Mouse (Mus musculus) lung, postnatal 0 days (tissue): ENCODE results near the gene Dnah14. TPM values are rescaled to one million over a fixed set of nuclear protein-coding genes. Genes with fewer than 3 reads are reported as not detected.

Experiments used
- ATAC-seq: fragments of 200-750 bp; cut with Nextera tagmentation; 2 replicates; pipeline ENCODE4 v1.8.0; 2017; ENCODE audit warnings: moderate library complexity
- DNase-seq: peaks from one replicate; pipeline ENCODE4 v3.0.0-alpha.2; 2016; ENCODE audit warnings: low spot score
- H3K27ac ChIP-seq: fragments of 300-500 bp; sonication (generic); 2 replicates; pipeline ENCODE4 v1.5.1; 2014; ENCODE audit warnings: antibody characterized with exemption, mild to moderate bottlenecking, low read length, mixed read lengths
- H3K27me3 ChIP-seq: fragments of 300-500 bp; sonication (generic); replicated peaks from 2 replicates; pipeline ENCODE4 v1.6.1; 2014; ENCODE audit warnings: low read length, mixed read lengths; ENCODE audit not compliant: insufficient read depth
- H3K36me3 ChIP-seq: fragments of 300-500 bp; sonication (generic); 2 replicates; pipeline ENCODE4 v1.6.1; 2014; ENCODE audit warnings: low read length, mixed read lengths; ENCODE audit not compliant: insufficient read depth
- H3K4me1 ChIP-seq: fragments of 300-500 bp; sonication (generic); 2 replicates; pipeline ENCODE4 v1.6.1; 2014; ENCODE audit warnings: antibody characterized with exemption, low read depth, low read length, mixed read lengths; ENCODE audit not compliant: insufficient read depth
- H3K4me2 ChIP-seq: fragments of 300-500 bp; sonication (generic); replicated peaks from 2 replicates; pipeline ENCODE4 v1.6.1; 2014; ENCODE audit warnings: low read depth, mild to moderate bottlenecking, low read length, moderate library complexity, mixed read lengths
- H3K4me3 ChIP-seq: fragments of 300-500 bp; sonication (generic); 2 replicates; pipeline ENCODE4 v1.5.1; 2014; ENCODE audit warnings: low read depth, low read length
- H3K9ac ChIP-seq: fragments of 300-500 bp; sonication (generic); replicated peaks from 2 replicates; pipeline ENCODE4 v1.6.1; 2014; ENCODE audit warnings: low read depth, mild to moderate bottlenecking
- H3K9me3 ChIP-seq: fragments of 300-500 bp; sonication (generic); 2 replicates; pipeline ENCODE4 v1.6.1; 2016; ENCODE audit warnings: low read length, mixed read lengths
- CTCF ChIP-seq: IDR thresholded peaks from 2 replicates; pipeline ENCODE4 v1.5.1; 2016; ENCODE audit warnings: antibody characterized with exemption, mild to moderate bottlenecking
- EP300 ChIP-seq: IDR thresholded peaks from 2 replicates; pipeline ENCODE4 v1.6.1; 2016; ENCODE audit warnings: antibody characterized with exemption, mild to moderate bottlenecking, control low read depth
- WGBS: fragments of 180-500 bp; shearing (Covaris S2); extraction: QIAGEN DNeasy Blood & Tissue Kit; methylation state at CpG from one replicate; pipeline ENCODE4 v1.1.7; 2014; 5-methylcytosine and 5-hydroxymethylcytosine counted together
- polyA plus RNA-seq: library from polyadenylated mRNA; unstranded; fragments of >200 nt; fragmentation: Nextera tagmentation; extraction: Ambion mirVana; gene quantifications from 2 replicates; pipeline ENCODE4 v1.2.1, GENCODE M21; 2015

Gene Dnah14
- polyA plus RNA-seq, 1 experiment from 2014 or later, result 1.0 TPM

- peak; percentile 60 for ATAC-seq
- Histone ChIP-seq H3K27ac (peak overlapping the region; percentile 91), H3K4me2 (peak overlapping the region; percentile 53), H3K36me3 (no peaks in the 10 kb centered on the region), H3K4me1 (no peaks in the 10 kb centered on the region), H3K27me3 (no peaks in the 10 kb centered on the region), H3K4me3 (peak overlapping the region; percentile 28), H3K9me3 (no peaks in the 10 kb centered on the region), H3K9ac (peak overlapping the region; percentile 39)
- TF ChIP-seq EP300 (0 out of 2 replicates have a peak, but pooled peaks have one; percentile 35), CTCF (no peak)
- 25% methylated on average over 13 of the region's 13 CpGs for WGBS
- DNase-seq, result peak; percentile 46
These were observed 276.1 kb downstream of the Dnah14 start for GRCm38 (mm10) chr1:181852466-181852865.

GRCm38 (mm10) chr1:181853081-181853736 lies 276.9 kb downstream of the Dnah14 start:
- Histone ChIP-seq H3K9ac (peak overlapping the region; percentile 34), H3K27ac (peak overlapping the region; percentile 91)
- ATAC-seq, result peak; percentile 85

GRCm38 (mm10) chr1:181854829-181855228 lies 278.5 kb downstream of the Dnah14 start:
- H3K27ac ChIP-seq, result no peak overlapping the region
- no peaks in the 10 kb centered on the region for H3K27me3 ChIP-seq
- no peak overlapping the region for H3K4me2 ChIP-seq
- no peaks in the 10 kb centered on the region for H3K9me3 ChIP-seq
- DNase-seq (no peak), ATAC-seq (no peak)
- no peaks in the 10 kb centered on the region for H3K4me1 ChIP-seq
- no peak overlapping the region for H3K4me3 ChIP-seq
- no peaks in the 10 kb centered on the region for H3K36me3 ChIP-seq
- TF ChIP-seq CTCF (no peak), EP300 (no peak)
- WGBS, result 96% methylated on average over 2 of the region's 2 CpGs
- no peak overlapping the region for H3K9ac ChIP-seq

More at GRCm38 (mm10) chr1:181853081-181853736, 276.9 kb downstream of the Dnah14 start:
- H3K4me3 ChIP-seq, result peak overlapping the region; percentile 15; the same call in 1 of the 2 replicates
- no peaks in the 10 kb centered on the region for H3K36me3 ChIP-seq
- H3K27me3 ChIP-seq, result no peaks in the 10 kb centered on the region
- peak; percentile 85 for DNase-seq
- no peaks in the 10 kb centered on the region for H3K4me1 ChIP-seq
- no peaks in the 10 kb centered on the region for H3K9me3 ChIP-seq
- 4% methylated on average over 15 of the region's 21 CpGs for WGBS
- TF ChIP-seq CTCF, result no peak
- TF ChIP-seq EP300, result no peak
- H3K4me2 ChIP-seq, result peak overlapping the region; percentile 53

GRCm38 (mm10) chr1:181856329-181856728 lies 280.0 kb downstream of the Dnah14 start:
- no peaks in the 10 kb centered on the region for H3K36me3 ChIP-seq
- no peaks in the 10 kb centered on the region for H3K27me3 ChIP-seq
- WGBS, result 82% methylated on average over 2 of the region's 2 CpGs

GRCm38 (mm10) chr1:181860659-181861058 lies 284.3 kb downstream of the Dnah14 start:
- H3K9me3 ChIP-seq, result no peaks in the 10 kb centered on the region
- H3K27ac ChIP-seq, result peak overlapping the region; percentile 68
- H3K27me3 ChIP-seq, result no peaks in the 10 kb centered on the region
- TF ChIP-seq EP300, result peak; percentile 90
- no peak for TF ChIP-seq CTCF
- no peak overlapping the region for H3K4me3 ChIP-seq
- 3% methylated on average over 5 of the region's 5 CpGs for WGBS
- ATAC-seq, result peak; percentile 97
- H3K4me2 ChIP-seq, result no peak overlapping the region
- peak; percentile 98 for DNase-seq
- H3K4me1 ChIP-seq, result no peaks in the 10 kb centered on the region
- no peaks in the 10 kb centered on the region for H3K36me3 ChIP-seq
- no peak overlapping the region for H3K9ac ChIP-seq

More at GRCm38 (mm10) chr1:181856329-181856728, 280.0 kb downstream of the Dnah14 start:
- TF ChIP-seq CTCF (no peak), EP300 (no peak)
- H3K9ac ChIP-seq, result no peak overlapping the region
- H3K4me1 ChIP-seq, result no peaks in the 10 kb centered on the region
- H3K27ac ChIP-seq, result no peak overlapping the region
- H3K4me3 ChIP-seq, result no peak overlapping the region
- H3K4me2 ChIP-seq, result no peak overlapping the region
- H3K9me3 ChIP-seq, result no peaks in the 10 kb centered on the region
- no peak for ATAC-seq
- no peak for DNase-seq

GRCm38 (mm10) chr1:181861181-181861902 lies 285.0 kb downstream of the Dnah14 start:
- Histone ChIP-seq H3K4me2 (no peak overlapping the region), H3K36me3 (no peaks in the 10 kb centered on the region), H3K9ac (no peak overlapping the region), H3K4me1 (no peaks in the 10 kb centered on the region), H3K4me3 (no peak overlapping the region), H3K27me3 (no peaks in the 10 kb centered on the region), H3K27ac (peak overlapping the region; percentile 68), H3K9me3 (no peaks in the 10 kb centered on the region)
- TF ChIP-seq CTCF (no peak), EP300 (no peak)
- ATAC-seq (no peak), DNase-seq (no peak)
- 75% methylated on average over 2 of the region's 2 CpGs for WGBS
